Mouse (Mus musculus): ENCODE data around the gene Kifc5b.
A peak's percentile ranks its signal among the peaks of the same experiment; 100 is the strongest.
"Not testable (repeated sequence)": the region's sequence is repeated elsewhere in the genome, so short reads cannot be mapped to it uniquely, and the experiment has no call there.

Kifc5b gene

DNA sequence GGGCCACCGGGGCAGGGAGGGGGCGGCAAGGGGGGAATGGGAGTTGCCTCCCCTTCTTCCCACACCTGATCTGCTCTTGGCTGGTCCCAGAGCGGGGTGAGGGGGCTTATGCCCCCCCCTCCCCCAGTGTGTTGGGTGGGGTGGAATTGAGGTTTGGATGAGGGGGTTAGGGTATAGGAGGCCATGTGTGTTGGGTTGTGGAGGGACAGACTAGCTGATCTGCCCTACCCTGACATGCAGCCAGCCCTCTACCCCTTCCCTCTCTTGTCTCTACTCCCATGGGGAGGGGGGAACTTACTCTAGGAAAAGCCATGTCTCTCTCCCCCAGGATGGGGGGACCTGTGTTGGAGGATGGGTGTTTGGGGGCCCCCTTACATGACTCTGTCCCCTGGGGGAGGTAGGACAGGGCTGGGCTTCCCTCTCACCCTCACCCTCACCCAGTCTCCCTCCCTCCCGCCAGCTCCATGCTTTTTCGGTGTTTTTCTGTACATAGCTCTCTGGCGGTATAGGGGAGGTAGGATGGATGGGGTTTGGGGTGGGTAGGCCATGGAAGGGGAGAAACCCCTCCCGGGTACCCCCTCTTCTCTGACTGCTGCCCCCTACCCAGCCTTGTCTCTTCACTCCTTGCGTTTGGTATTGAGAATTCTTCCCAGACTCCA, 54.5 kb downstream of the Kifc5b start:
- DNase-seq (ENCODE audit: low spot score in 2 of 2) = no peak

DNA sequence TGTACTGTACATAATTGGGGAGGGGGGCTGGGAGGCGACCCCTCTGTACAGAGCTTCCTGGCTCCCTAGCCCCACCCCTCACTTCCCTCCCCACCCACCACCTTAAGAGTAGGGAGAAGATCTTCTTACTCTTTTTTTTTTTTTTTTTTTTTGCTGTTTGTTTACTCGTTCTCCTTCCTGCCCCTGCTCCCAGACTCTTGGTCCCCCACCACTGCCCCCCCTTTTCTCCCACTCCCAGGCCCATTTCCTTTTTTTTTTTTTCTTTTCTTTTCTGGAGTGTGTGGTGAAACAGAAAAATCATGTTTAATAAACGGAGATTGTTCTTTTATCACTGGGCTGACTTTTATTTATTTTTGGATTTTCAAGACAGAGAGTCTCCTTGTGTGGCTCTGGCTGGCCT, 55.2 kb downstream of the Kifc5b start:
- DNase-seq (ENCODE audit: low spot score in 2 of 2) = no peak

DNA sequence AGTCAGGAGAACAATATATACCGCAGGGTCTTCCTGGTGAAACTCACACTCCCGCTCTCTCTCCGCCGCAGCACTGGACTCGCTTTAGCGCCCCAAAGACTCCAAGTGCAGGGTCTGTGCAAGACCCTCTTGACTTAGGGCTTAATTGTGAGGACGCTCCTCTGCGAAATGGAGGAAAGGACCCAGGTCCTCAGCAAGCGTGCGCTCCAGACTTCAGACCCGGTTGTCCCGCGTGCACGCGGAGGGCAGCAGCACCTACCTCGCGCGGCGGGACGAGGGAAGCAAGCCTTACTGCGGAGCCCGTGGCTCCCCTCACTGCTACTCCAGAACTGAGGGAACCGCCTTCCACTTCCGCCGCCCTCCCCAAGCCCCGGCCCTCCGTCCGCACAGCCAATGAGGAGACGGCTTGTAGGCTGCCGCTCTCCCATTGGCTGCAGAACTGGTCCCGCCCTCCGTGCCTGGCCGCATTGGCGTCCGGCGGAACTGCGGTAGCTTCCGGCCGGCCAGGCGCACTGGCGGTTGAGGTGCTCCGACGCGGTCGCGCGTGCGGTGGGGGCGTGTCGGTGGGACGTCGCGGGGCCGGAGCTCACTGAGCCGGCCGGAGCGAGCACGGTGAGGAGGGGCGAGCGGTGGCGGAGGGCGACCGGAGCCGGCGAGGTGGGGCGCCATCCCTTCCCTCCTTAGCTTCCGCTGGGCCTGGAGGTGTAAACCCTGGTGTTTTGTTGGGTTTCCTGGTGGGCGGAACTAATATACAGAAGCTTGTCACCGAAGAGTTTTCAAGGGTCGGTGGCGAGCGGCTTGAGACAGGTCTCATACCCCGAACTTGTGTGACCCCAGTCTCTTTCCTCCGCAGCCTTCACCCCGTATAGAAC, 56.0 kb downstream of the Kifc5b start, which contains the start of gene Zbtb9:
TSS of gene Zbtb9 (plus strand) at position 465 of the 872 bp plus-strand sequence.
- peak; percentile 82 to 93 for DNase-seq (ENCODE audit: low spot score in 2 of 2)

DNA sequence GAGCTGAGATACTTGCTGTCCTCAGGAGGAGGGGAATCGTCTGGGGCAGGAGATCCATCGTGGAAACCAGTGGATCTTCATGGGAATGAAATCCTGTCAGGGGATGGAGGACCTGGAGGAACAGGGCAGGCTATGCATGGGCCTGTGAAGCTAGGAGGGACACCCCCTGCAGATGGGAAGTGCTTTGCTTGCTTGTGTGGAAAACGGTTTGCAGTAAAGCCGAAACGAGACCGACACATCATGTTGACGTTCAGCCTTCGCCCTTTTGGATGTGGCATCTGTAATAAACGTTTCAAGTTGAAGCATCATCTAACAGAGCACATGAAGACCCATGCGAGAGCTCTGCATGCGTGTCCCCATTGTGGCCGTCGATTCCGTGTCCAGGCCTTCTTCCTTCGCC, 57.7 kb downstream of the Kifc5b start:
- no peak for DNase-seq (ENCODE audit: low spot score in 2 of 2)

DNA sequence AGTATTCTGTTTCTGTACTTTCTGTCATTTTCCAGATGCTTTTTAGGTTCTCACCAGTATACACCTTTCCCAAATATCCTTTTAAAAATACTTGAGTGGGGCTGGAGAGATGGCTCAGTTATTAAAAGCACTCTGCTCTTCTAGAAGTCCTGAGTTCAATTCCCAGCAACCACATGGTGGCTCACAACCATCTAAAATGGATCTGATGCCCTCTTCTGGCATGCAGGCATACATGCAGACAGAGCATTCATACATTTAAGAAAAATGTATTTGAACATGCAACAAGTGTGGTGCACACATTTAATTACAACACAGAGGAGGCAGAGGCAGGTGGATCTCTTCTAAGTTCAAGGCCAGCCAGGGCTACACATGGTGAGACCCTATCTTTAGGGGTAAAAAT, 58.5 kb downstream of the Kifc5b start:
- DNase-seq (ENCODE audit: low spot score in 2 of 2) = no peak

DNA sequence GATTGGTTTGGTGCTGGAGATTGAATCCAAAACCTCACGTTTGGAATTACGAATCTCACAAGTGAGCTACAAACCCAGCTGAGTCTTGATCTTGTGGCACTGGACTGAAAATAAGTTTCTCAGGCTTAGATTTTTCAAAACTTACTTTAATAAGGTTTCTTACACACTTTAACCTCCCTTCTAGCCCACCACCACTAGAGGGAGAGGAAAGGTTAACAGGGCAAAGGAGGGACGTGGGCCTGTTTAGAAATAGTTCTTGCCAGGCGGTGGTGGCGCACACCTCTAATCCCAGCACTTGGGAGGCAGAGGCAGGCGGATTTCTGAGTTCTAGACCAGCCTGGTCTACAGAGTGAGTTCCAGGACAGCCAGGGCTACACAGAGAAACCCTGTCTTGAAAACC, 60.5 kb downstream of the Kifc5b start:
- not testable (repeated sequence) for DNase-seq (ENCODE audit: low spot score in 2 of 2)

DNA sequence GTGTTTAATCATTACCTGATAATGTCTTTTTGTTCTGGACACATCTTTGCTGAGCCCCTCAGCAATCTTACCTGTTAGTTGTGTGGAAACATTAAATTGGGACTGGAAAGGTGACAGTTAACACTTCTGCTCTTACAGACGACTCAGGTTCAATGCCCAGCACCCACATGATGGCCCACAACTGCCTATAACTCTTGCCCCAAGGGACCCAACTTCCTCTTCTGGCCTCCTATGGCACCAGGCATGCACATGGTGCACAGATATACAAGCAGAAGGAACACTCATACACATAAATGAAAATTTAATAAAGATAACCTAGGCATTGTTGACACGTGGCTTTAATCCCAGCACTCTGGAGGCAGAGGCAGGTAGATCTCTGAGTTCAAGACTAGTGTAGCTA, 62.5 kb downstream of the Kifc5b start:
- DNase-seq (ENCODE audit: low spot score in 2 of 2) = no peak

DNA sequence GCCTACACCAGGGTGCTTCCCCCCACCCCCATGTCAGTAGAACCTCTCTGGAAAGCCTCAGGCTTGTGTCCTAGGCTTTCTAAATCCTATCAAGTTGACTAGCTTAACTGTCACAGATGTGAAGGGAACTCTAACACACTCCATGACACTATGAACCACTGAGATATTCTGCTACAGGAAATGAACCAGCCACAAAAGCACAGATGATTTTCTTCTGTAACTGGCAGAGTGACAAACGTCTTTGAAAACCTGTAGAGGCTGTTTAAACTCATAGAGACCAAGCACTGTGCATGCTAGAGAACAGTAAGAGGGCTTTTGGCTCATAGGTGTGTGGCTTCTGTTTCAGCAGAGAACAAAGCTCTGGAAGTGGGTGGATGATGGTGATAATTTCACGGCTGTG, 64.2 kb downstream of the Kifc5b start:
- DNase-seq (ENCODE audit: low spot score in 2 of 2) = no peak
